Mouse (Mus musculus) large intestine, adult 2 months (tissue): Measurements from ENCODE around the gene Siglec1. TPM values are rescaled to one million over a fixed set of nuclear protein-coding genes. Genes with fewer than 3 reads are reported as not detected.
"Not testable (repeated sequence)": the region's sequence is repeated elsewhere in the genome, so short reads cannot be mapped to it uniquely, and the experiment has no call there.

Experiments used
- DNase-seq: peaks from one replicate; pipeline ENCODE4 v3.0.0-alpha.2; 2012; ENCODE audit warnings: low read depth, low spot score
- WGBS: fragments of 180-500 bp; shearing (Covaris S2); methylation state at CpG from one replicate; pipeline ENCODE4 v1.1.7; 2018; 5-methylcytosine and 5-hydroxymethylcytosine counted together
- polyA plus RNA-seq: library from polyadenylated mRNA; depleted of rRNA; stranded (reverse); fragments of >200 nt; gene quantifications from 2 replicates; pipeline ENCODE4 v1.2.3, GENCODE M21; 2012; rRNA removed

Gene Siglec1
- polyA plus RNA-seq = 1.2 and 3.0 TPM in 2 replicates

GRCm38 (mm10) chr2:131086667-131087390 lies at the start of gene Siglec1:
Siglec1 (minus strand) TSS chr2:131086765.
- 77% methylated on average over 11 of the region's 11 CpGs for WGBS

GRCm38 (mm10) chr2:131135521-131136139 lies 49.1 kb upstream of the Siglec1 start:
- 83% methylated on average over 11 of the region's 11 CpGs for WGBS
- DNase-seq = no peak

More at GRCm38 (mm10) chr2:131086667-131087390, at the start of gene Siglec1:
- no peak for DNase-seq

GRCm38 (mm10) chr2:131134826-131135400 lies 48.3 kb upstream of the Siglec1 start:
- DNase-seq = no peak
- WGBS = 85% methylated on average over 8 of the region's 8 CpGs

GRCm38 (mm10) chr2:131134381-131134780 lies 47.8 kb upstream of the Siglec1 start:
- 65% methylated on average over 1 of the region's 1 CpGs for WGBS

GRCm38 (mm10) chr2:131132930-131133547 lies 46.5 kb upstream of the Siglec1 start, which contains the start of gene Gm11037:
Gm11037 (plus strand) TSS chr2:131133497.
- no peak for DNase-seq
- WGBS = 89% methylated on average over 9 of the region's 9 CpGs

More at GRCm38 (mm10) chr2:131134381-131134780, 47.8 kb upstream of the Siglec1 start:
- no peak for DNase-seq

GRCm38 (mm10) chr2:131132111-131132888 lies 45.7 kb upstream of the Siglec1 start:
- no peak for DNase-seq
- WGBS = 79% methylated on average over 10 of the region's 10 CpGs

GRCm38 (mm10) chr2:131130849-131131248 lies 44.3 kb upstream of the Siglec1 start:
- no peak for DNase-seq
- WGBS = 91% methylated on average over 2 of the region's 2 CpGs

- 29% methylated on average over 5 of the region's 5 CpGs for WGBS
- peak; percentile 58 for DNase-seq
Observed at GRCm38 (mm10) chr2:131129836-131130235, 43.3 kb upstream of the Siglec1 start.

GRCm38 (mm10) chr2:131128636-131129157 lies 42.1 kb upstream of the Siglec1 start:
- no peak for DNase-seq
- WGBS = 74% methylated on average over 3 of the region's 3 CpGs

- no peak for DNase-seq
- 75% methylated on average over 5 of the region's 5 CpGs for WGBS
Observed at GRCm38 (mm10) chr2:131128211-131128610, 41.6 kb upstream of the Siglec1 start.

GRCm38 (mm10) chr2:131127161-131127730 lies 40.7 kb upstream of the Siglec1 start, which contains the start of gene Hspa12b:
Hspa12b (plus strand) TSS chr2:131127280.
- DNase-seq = no peak
- WGBS = 11% methylated on average over 28 of the region's 28 CpGs

GRCm38 (mm10) chr2:131125964-131126815 lies 39.6 kb upstream of the Siglec1 start:
- WGBS = 79% methylated on average over 9 of the region's 9 CpGs
- no peak for DNase-seq

- DNase-seq = no peak
- 89% methylated on average over 9 of the region's 9 CpGs for WGBS
Observed at GRCm38 (mm10) chr2:131125157-131125963, 38.8 kb upstream of the Siglec1 start.

GRCm38 (mm10) chr2:131124166-131124565 lies 37.6 kb upstream of the Siglec1 start:
- DNase-seq = no peak
- 74% methylated on average over 3 of the region's 3 CpGs for WGBS

GRCm38 (mm10) chr2:131118968-131119574 lies 32.5 kb upstream of the Siglec1 start:
- DNase-seq = no peak
- 75% methylated on average over 2 of the region's 2 CpGs for WGBS

GRCm38 (mm10) chr2:131105989-131106388 lies 19.4 kb upstream of the Siglec1 start:
- 83% methylated on average over 5 of the region's 5 CpGs for WGBS
- no peak for DNase-seq

- DNase-seq = not testable (repeated sequence)
- WGBS = 81% methylated on average over 4 of the region's 4 CpGs
Observed at GRCm38 (mm10) chr2:131105061-131105460, 18.5 kb upstream of the Siglec1 start.
